Mouse (Mus musculus) thymus, adult 2 months (tissue): ENCODE results near the gene Alg13.

ENCODE experiments used
- CTCF ChIP-seq: fragments of 200-500 bp; IDR thresholded peaks from 2 replicates; pipeline ENCODE4 v1.5.1; 2012; ENCODE audit warnings: mild to moderate bottlenecking, control low read depth, low read length, moderate library complexity, borderline replicate concordance; ENCODE audit not compliant: control insufficient read depth, poor library complexity, insufficient read depth; ENCODE audit errors: extremely low read depth
- POLR2A ChIP-seq: fragments of 200-500 bp; IDR thresholded peaks from 2 replicates; pipeline ENCODE4 v1.6.1; 2012; ENCODE audit warnings: mild to moderate bottlenecking, low read length, control low read depth, moderate library complexity; ENCODE audit not compliant: control insufficient read depth, poor library complexity, insufficient read depth; ENCODE audit errors: extremely low read depth

GRCm38 (mm10) chrX:144301476-144301875 is 16.1 kb upstream of the Alg13 start:
- TF ChIP-seq CTCF (no peak), POLR2A (no peak)
